Mouse (Mus musculus) brain, embryonic 14.5 days (tissue): ENCODE measurements at regions not wholly inside any gene's neighbourhood (a gene's known extent, or its start where the extent isn't known, plus 50 kb on each side); places are given as distances from the start of the nearest gene placed in this dataset.

ENCODE experiments used
- CTCF ChIP-seq: fragments of 200-500 bp; IDR thresholded peaks from 2 replicates; pipeline ENCODE4 v1.5.1; 2012; ENCODE audit warnings: inconsistent platforms, mild to moderate bottlenecking, moderate library complexity, borderline replicate concordance; ENCODE audit not compliant: insufficient read depth, insufficient read length; ENCODE audit errors: extremely low read depth
- POLR2A ChIP-seq: fragments of 200-500 bp; IDR thresholded peaks from 2 replicates; pipeline ENCODE4 v1.6.1; 2012; ENCODE audit warnings: mild to moderate bottlenecking, inconsistent platforms, borderline replicate concordance; ENCODE audit not compliant: poor library complexity, insufficient read depth, insufficient read length, severe bottlenecking; ENCODE audit errors: extremely low read depth

DNA sequence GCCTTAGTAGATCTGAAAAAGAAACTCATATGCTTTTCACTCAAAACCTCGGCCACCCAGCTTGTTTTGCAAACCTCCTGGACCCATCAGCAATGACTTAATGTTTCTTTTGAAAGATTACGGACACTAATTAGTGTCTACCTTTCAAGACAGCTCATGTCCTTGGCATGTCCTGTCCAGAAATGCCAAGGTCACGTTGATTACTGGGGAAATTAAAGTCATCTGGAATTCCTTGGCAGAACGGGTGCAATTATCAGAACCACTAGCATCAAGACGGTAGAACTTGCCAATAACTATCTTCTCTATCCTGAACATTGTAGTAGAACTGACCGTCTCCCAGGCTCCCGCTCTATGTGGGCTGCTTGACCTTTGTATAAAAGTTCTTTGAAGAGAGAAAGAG lies 166.8 kb upstream of the Cxadr start:
- TF ChIP-seq POLR2A (no peak), CTCF (no peak)
